Mouse (Mus musculus): ENCODE measurements around the gene Vipr1.

DNA sequence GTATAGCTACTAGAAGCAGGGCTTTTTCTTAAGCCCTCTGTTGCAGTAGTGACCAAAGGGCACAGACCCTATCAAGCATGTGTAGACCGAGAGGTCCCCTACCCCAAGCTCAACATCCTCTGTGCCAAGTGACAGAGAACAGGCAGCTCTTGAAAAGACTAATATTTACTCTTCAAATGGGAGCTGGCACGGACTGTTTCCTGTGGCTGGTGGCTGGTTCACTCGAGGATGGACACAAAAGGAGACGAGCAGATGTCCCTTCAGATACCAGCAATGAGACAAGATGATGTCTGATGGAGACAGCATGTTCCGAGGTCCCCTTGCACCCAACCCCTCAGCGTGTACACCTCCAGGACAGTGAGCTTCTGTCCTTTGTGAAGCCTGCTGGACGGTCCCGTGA, 35.0 kb downstream of the Vipr1 start:
- TF ChIP-seq CTCF (IDR thresholded peaks at IDR 0.05; ENCODE audit: low read depth) (no peak), EP300 (optimal IDR thresholded peaks at IDR 0.05) (no peak)

Data from stomach, postnatal 0 days (tissue).